Mouse (Mus musculus) left cerebral cortex, postnatal 4 days (tissue): Measurements from ENCODE around the gene Zc3h12a. TPM values are rescaled to one million over a fixed set of nuclear protein-coding genes. Genes with fewer than 3 reads are reported as not detected.

Experiments used
- DNase-seq: peaks from one replicate; pipeline ENCODE4 v3.0.0-alpha.2; 2022
- intact Hi-C: fragments of 180-260 bp; cut with DNase I; formaldehyde crosslinking; loops from one replicate; pipeline ENCODE4 v1.15.1; 2025
- total RNA-seq, 2 experiments: library from RNA; stranded (reverse); gene quantifications; 2 replicates each; pipeline ENCODE4 v1.2.3; 2021

Gene Zc3h12a
- total RNA-seq = under 1 TPM; 0.58 to 0.60 TPM

DNA sequence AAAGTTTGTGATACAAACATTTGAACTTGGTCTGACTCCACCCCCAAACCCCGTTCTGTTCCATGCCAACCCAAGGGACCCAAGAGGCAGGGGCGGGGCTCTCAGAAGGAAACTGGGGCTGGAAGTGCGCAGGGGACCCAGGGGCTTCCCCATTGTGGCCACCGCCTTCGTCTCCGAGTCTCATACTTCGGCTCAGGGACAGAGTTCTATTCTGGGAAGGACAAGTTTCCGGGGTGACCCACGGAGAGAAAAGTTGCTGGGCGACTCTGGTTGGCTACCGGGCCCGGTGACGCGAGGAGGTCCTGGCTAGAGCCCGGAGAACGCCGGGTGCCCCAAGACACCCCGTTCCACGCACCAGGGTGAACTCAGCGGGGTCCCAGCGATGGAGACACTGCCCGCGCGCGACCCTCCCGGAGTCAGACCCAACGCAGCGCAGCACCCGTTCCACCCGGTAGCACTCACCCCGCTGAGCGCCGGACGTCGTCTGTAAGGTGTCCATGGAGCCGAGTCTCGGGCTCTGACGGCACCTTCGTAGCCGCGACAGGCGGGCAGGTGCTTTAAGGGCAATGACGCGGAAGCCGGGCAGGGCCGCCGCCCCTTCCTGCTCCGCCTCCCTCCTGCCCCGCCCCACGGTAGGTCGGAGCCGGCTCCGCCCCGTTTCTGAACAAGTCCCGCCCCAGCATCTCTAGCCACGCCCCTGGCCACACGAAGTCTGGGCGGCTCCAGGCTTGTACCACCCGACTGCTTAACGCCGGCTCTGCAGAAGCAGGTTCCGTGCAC, at the start of gene Zc3h12a:
Gene Zc3h12a (minus strand): TSS at position 536 of the 780 bp plus-strand sequence.
- peak; percentile 79 for DNase-seq
- intact Hi-C loops = no loop called here

DNA sequence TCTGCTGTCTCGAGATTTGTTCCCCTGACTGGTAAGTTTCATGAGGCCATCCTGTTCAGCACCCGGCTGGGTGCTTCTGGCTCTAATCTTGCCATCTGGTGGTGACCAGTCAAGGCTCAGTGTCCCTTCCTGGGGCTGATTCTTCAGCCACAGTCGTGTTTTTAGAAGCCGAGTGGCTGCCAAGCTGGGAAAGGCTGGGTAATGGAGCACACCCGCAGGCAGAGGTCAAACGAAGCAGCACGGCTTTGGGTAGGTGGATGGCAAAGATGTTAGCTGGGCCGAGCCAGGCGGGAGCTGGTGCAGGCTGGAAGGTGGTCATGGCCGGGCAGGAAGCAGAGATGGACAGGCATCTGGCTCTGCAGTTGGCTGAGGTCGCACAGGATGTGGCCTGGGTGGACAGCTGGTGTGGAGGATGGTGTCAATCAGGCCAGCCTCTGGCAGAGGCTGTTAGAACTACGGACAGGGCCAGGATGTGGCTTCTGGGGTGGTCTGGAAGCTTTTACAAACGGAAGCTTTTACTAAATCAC, 49.1 kb upstream of the Zc3h12a start:
- peak; percentile 69 for DNase-seq
- intact Hi-C loops = no loop called here

DNA sequence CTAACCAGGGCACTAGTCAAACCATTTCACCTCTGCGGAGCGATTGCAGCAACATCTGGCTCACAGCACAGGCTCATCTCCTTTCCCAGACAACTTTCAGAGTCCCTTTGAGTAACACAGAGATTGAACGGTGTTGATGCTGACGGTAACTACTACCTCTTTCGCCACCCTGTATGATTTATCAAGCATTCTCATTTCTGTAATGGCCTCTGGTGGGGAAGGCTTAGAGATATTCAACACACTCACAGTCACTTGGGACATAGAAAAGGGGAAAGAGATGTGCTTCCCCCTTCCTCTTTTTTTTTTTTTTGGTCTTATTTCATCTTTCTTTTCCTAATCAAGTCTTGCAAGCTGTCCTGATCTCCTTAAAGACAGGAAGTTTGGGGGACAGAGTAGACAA, 48.5 kb upstream of the Zc3h12a start:
- DNase-seq = no peak
- intact Hi-C loops = no loop called here

GRCm38 (mm10) chr4:125175591-125175990, 48.0 kb upstream of the Zc3h12a start:
- intact Hi-C loops = no loop called here
- peak; percentile 87 for DNase-seq

DNA sequence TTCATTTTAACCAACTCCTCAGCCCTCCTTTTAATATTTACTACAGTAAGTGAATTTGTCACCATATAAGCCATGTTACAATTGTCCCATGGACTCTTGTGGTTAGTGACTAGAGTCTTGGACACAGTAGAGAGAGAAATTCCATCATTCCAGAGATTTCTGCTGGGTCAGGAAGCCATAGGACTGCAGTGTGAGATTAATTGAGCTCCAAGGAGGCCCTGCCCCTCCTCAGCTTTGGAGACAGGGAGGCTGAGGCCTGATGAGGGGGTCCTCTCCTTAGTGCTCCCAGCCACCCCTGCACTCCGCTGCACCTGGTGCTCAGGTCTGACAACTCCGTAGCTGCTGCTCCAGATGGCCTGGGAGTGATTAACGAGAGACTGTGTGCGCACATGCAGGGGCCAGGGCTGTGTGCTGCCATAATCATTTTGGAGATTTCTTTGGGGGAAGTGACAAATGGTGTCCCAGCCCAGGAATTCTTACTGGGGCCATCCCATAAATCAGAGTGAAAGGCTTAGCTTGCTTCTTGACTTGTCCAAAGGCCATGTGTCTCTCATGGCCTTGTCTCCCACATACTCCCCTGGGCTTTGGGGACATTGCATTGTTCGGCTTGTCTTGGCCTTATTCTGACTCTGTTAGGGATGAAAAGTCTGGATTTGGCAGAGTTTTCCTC, 47.0 kb upstream of the Zc3h12a start:
- DNase-seq = no peak
- intact Hi-C loops = no loop called here

DNA sequence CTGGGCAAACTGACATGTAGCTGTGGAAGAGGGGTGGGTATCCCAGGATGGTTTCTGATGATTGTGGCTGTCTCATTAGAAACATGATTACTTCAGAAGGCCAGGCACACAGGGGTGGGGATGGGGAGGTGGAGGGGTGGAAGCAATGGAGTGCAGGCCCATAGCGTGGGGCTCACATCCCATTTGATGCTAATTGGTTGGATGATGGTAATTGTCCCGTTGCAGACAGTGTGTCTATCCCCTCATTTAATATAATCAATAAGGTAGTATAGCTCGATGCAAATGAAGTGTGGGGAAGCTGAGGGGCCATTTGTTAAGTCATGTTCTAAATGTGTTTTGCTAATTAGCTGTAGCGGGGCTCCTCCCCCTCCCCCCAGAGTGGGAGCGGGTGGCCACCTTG, 45.5 kb upstream of the Zc3h12a start:
- no peak for DNase-seq
- intact Hi-C loops = no loop called here

GRCm38 (mm10) chr4:125172736-125173135, 45.1 kb upstream of the Zc3h12a start:
- intact Hi-C loops = no loop called here
- DNase-seq = no peak

GRCm38 (mm10) chr4:125167723-125168122, 40.1 kb upstream of the Zc3h12a start:
- DNase-seq = no peak
- intact Hi-C loops = loop anchor here (10.0 kb wide), 1 partner anchor 57 kb away; no protein-coding TSS in a partner anchor

DNA sequence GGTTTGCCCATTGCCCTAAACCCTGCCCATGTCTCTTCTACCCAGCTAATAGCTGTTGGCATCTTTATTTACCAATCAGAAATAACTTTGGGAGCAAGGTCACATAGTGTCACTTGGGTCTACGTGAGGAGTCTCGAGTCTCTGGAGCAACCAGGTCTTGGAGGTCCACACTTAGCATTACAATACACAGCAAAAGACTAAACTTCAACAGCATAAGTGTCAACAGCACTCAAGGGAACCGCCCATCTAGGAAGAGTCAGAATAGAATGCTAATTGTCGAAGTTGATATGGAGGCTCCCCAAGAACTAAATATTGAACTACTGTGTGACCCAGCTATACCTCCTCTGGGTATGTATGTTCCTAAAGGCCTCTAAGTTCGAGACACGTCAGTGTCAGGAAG, 37.2 kb upstream of the Zc3h12a start:
- intact Hi-C loops = loop anchor here (5.0 to 10.0 kb wide), 2 partner anchors 60 to 797 kb away; no protein-coding TSS in a partner anchor
- no peak for DNase-seq

DNA sequence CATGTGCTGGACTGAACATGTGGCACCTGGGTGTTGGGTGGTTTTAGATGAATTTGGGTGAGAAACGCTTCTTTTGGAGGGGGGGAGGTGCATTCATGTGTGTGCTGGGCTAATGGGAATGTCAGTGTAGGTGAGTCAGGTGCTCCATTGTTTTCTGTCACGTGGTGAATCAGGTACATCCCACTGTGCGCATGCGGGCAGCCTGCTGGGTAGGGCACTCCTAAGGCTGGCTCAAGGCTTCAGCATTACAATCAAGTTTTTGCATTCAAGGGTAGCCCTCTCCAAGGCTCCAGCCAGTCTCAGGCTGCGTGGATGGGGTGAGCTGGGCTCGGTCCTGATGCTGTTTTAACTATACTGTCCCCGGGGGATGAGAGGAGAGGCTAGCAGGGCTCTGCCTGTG, 35.1 kb upstream of the Zc3h12a start:
- no peak for DNase-seq
- intact Hi-C loops = loop anchor here (5.0 to 10.0 kb wide), 2 partner anchors 62 to 800 kb away; no protein-coding TSS in a partner anchor

- intact Hi-C loops = loop anchor here (5.0 to 10.0 kb wide), 2 partner anchors 63 to 801 kb away; no protein-coding TSS in a partner anchor
These were observed 33.8 kb upstream of the Zc3h12a start for GRCm38 (mm10) chr4:125161392-125161791.

GRCm38 (mm10) chr4:125160951-125161331, 33.3 kb upstream of the Zc3h12a start:
- no peak for DNase-seq

More at GRCm38 (mm10) chr4:125161392-125161791, 33.8 kb upstream of the Zc3h12a start:
- DNase-seq = peak; percentile 72

GRCm38 (mm10) chr4:125160320-125160950, 32.8 kb upstream of the Zc3h12a start:
- intact Hi-C loops = loop anchor here (5.0 to 10.0 kb wide), 2 partner anchors 64 to 802 kb away; no protein-coding TSS in a partner anchor

More at GRCm38 (mm10) chr4:125160951-125161331, 33.3 kb upstream of the Zc3h12a start:
- intact Hi-C loops = loop anchor here (5.0 to 10.0 kb wide), 2 partner anchors 64 to 801 kb away; no protein-coding TSS in a partner anchor

DNA sequence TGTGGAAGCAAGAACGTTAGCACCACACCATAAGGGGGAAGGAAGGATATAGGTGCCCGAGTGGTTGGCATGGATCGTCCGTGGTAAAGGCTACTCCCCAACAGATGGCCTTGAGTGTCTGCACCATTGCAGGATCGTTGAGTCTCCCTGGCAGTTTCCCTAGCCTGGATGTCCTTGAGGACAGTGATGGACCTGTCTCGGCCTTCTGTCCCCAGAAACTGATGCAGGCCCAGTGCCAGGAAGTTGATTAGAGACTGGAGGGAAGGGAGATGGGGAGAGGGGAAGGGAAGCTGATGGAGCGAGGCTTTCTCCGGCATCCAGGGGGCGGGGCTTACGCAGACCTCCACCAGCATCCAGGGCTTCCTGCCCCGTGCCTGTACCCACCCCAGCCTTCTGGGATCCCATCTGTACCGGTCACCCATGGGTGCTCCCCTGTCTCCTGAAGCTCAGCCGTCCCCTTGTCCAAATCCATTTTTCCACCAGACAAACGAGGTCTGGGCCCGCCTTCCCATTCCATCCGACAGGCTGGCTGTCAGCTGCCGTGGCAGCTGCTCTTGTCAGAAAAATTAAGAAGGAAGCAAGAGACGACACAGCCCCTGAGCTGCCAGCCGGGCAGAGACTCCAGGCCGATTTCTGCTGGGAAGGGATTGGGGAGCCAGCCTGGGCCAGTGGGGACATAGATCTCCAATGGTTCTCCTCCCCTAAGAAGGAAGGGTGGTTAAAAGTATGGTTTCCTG, 31.1 kb upstream of the Zc3h12a start:
- intact Hi-C loops = no loop called here
- DNase-seq = peak; percentile 95

More at GRCm38 (mm10) chr4:125160320-125160950, 32.8 kb upstream of the Zc3h12a start:
- DNase-seq = peak; percentile 93

GRCm38 (mm10) chr4:125158081-125158480, 30.4 kb upstream of the Zc3h12a start:
- no peak for DNase-seq
- intact Hi-C loops = no loop called here

GRCm38 (mm10) chr4:125157322-125157721, 29.7 kb upstream of the Zc3h12a start:
- intact Hi-C loops = no loop called here
- no peak for DNase-seq

DNA sequence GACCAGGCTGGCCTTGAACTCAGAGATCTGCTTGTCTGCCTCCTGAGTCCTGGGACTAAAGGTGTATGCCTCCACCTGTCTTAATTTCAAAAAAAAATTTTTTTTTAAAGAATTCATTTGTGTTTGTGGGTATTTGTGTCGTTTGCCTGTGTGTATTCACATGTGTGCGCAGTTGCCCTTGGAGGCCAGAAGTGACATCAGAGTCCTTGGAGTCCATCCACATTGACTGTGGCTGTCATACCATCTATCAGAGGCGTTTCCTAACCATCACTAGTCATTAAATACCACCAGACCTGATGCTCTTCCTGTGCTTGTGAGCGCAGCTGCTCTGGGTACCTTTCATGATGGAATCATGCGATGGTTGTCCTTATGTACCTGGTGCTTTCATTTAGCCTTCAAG, 28.0 kb upstream of the Zc3h12a start:
- intact Hi-C loops = no loop called here
- DNase-seq = no peak

DNA sequence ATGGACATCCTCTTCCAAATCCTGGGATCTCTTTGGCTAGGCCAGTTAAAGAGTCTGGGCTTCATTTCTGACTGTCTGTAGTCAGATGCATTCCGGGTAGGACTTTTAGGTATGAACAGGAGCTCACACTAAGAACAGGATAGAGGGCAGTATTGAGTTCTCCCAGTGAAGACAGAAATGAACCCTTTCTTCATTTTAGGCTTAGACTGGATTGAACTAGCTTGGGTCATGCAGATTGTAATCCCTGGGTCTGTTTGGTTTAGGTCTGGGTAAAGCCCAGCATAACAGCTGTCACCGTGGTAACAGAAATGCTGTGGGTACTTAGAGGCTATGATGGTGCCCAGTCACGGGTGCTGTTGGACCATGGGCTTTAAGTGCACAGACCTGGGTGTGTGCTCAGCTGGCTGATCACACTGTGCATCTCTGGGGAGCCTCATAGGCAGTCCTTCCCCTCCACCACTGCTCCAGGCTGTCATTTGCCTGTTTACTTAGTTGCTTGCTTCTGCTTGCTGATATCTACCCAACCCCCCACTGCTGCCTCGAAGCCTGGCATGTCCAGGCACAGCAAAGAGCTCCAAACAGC, 26.1 kb upstream of the Zc3h12a start:
- no peak for DNase-seq
- intact Hi-C loops = no loop called here

DNA sequence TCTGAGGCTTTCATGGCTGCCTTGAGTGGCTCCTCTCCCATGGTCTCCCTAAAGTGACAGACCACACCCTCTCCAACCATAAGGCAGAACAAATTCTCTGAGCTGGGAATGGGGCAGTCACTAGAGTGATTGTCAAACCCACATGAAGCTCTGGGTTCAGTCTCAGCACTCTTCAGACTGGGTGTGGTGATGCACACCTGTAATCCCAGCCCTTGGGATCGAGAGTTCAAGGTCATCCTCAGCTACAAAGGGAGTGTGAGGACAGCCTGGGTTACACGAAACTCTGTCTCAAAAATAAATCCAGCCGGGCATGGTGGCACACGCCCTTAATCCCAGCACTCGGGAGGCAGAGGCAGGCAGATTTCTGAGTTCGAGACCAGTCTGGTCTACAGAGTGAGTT, 24.8 kb upstream of the Zc3h12a start:
- DNase-seq = no peak
- intact Hi-C loops = no loop called here

DNA sequence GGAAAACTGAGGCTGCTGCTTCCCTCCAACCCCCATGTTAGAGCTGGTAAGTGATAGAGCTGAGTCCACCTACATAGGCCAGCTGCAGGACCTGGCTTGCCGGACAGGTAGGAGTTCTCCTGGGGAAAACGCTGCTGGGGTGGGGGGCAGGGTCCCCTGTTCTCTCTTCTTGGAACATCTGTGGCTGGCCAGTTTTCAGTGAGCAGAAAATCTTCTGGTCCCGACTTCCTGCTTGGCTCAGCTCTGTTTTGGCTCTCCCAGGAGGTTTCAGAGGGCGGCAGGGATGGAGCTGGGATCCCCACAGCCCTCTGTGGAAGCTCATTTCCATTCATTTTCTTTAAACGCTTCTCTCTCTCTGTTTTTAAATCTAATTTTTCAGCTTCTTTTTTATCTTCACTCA, 21.8 kb upstream of the Zc3h12a start:
- intact Hi-C loops = no loop called here
- DNase-seq = no peak
